Mouse (Mus musculus): ENCODE measurements around the gene Ahnak. TPM values are rescaled to one million over a fixed set of nuclear protein-coding genes. Genes with fewer than 3 reads are reported as not detected.
"Not testable (repeated sequence)": the region's sequence is repeated elsewhere in the genome, so short reads cannot be mapped to it uniquely, and the experiment has no call there.

The Ahnak gene
- polyA plus RNA-seq, 1 experiment, result 126 TPM

GRCm38 (mm10) chr19:9040649-9041048 lies 51.6 kb downstream of the Ahnak start:
- DNase-seq (ENCODE audit: low spot score), result no peak

GRCm38 (mm10) chr19:9041074-9041473 lies 52.0 kb downstream of the Ahnak start:
- no peak for DNase-seq (ENCODE audit: low spot score)

DNA sequence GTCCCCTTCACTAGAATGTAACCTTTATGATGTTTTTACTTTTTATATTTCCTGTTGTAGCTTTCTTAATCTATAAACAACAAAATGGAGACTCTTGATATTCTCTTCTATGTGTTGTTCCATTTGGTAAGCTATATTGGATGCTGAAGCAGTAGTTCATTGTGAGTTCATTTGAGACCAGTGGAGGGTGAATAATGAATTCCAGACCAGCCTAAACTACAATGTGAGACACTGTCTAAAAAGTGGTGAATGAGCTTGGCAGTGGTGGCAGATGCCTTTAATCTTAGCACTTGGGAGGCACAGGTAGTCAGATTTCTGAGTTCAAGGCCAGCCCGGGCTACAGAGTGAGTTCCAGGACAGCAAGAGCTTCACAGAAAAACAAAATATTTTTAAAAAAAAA lies 54.0 kb downstream of the Ahnak start:
- DNase-seq (ENCODE audit: low spot score), result no peak

DNA sequence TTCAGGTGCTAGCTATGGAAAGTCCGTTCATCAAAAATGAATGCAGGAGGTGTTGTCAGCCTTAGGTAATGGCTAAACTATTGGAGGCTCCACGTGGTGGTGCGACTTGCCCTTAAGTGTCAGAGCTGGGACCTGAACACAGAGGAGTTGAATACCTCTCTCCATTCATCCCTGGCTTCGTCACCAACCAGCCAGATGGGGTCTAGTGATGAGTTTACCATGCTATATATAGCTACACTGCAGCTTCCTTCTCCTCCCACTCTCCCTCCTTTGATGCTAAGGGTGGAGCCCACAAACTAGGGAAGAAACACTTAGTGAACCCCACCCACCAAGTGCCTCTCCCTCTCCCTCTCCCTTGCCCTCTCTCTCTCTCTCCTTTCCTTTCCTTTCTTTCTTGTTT lies 55.2 kb downstream of the Ahnak start:
- no peak for DNase-seq (ENCODE audit: low spot score)

- no peak for DNase-seq (ENCODE audit: low spot score)
These were observed 58.3 kb downstream of the Ahnak start for GRCm38 (mm10) chr19:9047207-9047945.

DNA sequence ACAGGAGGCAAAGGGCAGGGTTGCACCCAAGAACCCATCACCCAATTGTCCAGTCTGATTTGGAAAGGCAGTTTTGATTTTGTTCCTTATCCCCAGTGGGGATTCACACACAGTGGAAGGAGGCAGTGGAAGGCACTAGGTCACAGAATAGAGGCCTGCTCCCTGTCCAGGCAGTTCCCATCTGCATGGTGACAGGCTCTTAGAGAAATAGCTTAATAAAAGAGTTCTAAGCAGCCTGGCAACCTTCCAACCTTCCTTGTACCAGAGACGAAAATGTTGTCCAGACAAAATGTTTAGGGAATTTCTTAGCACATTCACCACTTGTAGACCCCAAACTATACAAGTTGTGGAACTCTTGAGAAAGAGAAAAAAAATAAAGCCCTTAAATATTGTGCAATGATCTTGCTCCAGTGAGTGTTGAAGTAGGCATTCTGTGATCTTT lies 58.9 kb downstream of the Ahnak start:
- no peak for DNase-seq (ENCODE audit: low spot score)

DNA sequence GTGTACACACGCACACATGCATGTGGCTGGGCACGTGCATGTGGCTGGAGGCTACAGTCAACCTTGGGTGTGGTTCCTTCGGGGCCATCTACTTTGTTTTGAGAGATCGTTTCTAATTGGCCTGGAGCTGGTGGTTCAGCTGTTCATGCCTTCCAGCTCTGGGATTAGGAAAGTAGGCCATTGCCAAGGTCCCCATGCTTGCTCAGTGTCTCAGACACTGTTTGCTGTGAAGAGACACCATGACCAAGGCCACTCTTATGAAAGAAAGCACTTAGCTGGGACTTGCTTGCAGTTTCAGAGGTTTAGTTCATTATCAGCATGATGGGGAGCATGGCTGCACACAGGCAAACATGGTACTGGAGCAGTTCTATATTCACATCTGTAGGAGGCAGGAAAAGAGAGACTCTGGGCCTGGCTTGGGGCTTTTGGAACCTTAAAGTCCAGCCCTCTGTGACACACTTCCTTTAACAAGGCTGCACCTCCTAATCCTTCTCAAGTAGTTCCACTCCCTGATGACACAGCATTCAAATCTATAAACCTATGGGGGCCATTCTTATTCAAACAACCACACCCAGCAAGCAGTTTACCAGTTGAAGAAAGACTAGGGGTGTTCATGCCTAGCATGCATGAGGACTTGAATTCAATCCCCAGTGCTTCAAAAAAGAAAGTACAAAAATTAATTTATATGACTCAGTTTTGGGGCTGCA lies 60.0 kb downstream of the Ahnak start:
- DNase-seq (ENCODE audit: low spot score), result no peak

DNA sequence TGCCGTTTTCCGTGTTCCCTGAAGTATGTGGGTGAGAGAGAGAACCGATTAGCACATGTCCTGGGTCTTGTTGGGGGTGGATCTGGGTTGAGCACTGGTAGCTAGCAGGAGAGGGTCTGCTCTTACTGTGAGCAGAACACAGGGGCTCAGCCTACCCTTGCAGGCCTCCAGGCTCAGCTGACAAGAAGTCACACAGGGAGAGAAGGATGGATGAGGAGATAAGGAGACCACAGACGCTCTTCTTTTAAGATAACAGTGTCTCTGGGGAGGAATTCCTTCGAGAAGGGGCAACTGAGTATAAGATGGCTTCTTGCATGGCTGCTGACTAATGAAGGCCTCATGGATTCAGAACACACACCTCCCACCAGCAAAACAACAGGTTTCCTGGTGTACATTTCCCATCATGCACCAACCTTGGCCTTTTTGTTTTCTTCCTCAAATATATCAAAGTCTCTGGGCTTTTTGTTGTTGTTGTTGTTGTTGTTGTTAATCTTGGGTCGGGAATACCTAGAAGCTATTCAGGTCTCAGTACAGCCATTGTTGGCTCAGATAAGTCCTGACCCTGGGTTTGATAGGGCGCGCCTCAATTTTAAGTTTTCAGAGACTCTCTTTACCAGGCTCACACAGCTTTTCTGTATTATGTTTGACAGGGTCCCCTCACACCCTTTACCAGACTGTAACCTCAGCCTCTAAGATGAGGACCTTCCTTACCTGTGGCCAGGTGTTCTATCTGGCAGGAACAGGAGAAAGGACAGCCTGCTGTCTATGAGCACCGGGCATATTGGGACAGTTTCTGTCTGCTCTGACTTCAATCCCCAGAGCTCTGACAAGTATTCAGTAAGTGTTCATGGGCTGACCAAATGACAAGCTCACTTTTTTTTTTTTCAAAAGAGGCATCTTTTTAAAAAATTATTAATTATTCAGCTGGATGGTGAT lies 61.5 kb downstream of the Ahnak start:
- DNase-seq (ENCODE audit: low spot score), result no peak

GRCm38 (mm10) chr19:9051985-9052384 lies 62.9 kb downstream of the Ahnak start:
- DNase-seq (ENCODE audit: low spot score), result not testable (repeated sequence)

GRCm38 (mm10) chr19:9052803-9053431 lies 63.8 kb downstream of the Ahnak start:
- no peak for DNase-seq (ENCODE audit: low spot score)

- no peak for DNase-seq (ENCODE audit: low spot score)
These were observed 66.1 kb downstream of the Ahnak start for GRCm38 (mm10) chr19:9055153-9055552.

DNA sequence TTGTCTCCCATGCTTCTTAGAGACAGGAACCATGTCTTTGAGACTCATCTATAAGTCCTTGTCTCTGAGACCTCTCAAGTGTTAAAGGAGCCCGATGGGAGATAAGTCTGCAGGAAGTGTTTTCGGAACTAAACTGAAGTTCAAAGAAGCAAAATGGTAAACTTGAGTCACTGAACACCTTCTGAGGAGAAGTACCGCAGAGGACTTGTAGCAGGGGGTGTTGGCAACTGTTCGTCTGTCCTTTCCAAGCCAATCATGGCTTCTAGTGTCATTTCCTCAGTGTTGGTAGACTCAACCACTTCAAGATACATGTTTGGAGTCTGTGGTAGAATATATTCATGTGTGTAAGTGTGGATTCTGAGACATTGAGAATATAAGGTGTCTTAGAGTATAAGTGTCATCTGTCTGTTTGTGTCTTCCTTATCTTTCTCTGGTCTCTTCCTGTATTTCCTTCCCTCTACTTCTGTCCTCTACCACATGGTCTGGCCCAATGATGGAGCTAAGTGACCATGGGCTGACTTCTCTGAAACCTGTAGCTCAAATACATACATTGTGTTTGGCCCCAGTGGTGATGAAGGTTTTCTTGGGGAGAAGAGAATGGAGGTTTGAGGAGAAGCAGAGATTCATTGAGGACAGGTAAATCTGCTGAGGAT lies 66.7 kb downstream of the Ahnak start:
- DNase-seq (ENCODE audit: low spot score), result no peak

DNA sequence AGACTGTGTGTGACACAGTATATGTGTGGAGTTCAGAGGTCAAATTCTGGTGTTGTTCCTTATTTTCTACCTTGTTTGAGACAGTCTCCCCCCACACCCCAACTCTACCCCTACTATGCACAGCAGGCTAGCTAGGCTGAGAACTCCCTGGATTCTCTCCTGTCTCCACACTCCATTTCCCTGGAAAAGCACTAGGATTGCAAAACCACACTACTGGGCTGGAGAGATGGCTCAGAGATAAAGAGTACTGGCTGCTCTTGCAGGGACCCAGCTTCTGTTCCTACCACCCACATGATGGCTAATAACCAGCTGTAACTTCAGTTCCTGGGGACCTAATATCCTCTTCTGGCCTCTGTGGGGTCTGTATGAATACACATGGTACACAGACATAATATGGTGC lies 68.6 kb downstream of the Ahnak start:
- DNase-seq (ENCODE audit: low spot score), result no peak

DNA sequence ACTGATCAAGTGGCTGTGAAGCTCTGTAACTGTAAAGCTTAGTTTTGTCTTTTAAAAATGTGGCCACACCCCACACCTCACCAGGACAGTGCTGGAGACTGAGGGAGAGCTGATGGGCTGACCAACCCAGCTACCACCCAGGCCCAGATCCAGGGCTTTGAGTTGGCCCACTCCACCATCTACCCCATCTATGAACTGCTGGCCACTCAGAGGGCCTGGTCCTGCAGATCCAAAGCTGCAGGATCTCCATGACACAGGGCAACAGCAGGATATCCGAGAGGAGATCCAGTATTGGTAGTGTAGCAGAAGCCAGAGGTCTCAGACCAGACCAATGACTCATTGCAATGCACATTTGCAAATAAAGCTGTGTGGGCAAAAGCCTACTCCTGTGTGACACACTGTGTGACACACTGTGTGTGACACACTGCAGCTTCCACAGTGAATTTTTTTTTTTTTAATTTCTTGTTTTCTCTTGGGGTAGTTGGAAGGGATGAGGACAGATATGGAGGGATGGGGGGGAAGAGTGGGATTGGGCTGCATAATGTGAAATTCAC lies 69.3 kb downstream of the Ahnak start:
- DNase-seq (ENCODE audit: low spot score), result no peak

DNA sequence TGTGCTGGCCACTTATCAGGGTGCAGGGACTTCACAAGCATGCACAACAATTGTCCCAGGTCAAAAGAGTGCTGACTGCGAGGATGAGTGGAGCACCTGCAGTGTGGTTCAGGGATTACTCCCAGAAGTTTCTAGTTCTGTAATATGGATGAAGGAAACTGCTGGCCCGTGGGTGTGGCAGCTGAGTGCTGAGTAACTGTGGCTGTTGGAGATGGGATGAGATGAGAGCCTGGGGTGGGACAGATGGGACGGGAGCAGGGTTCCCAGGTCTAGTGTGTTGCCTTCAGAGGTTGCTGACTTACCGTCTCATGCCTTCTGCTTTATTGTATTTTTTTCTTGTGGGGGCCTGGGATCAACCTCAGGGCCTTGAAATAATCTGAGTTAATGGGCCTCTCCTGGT lies 69.9 kb downstream of the Ahnak start:
- no peak for DNase-seq (ENCODE audit: low spot score)

- DNase-seq (ENCODE audit: low spot score), result no peak
These were observed 70.3 kb downstream of the Ahnak start for GRCm38 (mm10) chr19:9059391-9059790.

- no peak for DNase-seq (ENCODE audit: low spot score)
These were observed 71.0 kb downstream of the Ahnak start for GRCm38 (mm10) chr19:9060103-9060502.

DNA sequence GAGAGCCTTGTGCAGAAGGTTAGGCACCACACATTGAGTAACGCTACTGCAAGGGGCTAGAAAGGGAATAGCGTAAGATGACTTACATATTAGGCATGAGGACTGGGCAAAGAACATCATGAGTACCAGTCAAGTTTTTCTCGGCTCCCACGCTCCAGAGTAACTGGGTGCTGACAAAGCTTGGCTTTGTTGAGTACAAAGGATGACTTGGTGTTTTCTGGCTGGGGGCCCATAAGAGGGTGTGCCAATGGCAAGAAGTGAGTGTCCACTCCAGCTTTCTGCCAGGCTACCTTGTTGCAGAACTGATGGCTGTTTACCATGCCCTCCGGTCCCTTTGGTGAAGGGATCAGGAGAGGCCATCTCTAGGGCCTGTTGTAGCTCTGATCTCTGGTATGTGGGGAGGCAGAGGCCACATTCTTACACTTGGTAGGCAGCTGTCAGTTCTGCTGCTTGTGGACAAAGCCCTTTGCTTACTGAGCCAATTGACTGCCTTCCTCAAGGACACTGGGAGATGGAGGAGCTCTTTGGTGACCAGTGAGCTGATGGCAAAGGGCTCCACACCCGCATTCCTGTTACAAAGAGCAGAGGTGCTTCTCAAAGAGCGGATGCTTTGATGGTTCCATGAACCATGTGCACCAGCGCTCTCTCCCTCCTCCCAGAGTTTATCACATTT lies 72.3 kb downstream of the Ahnak start:
- DNase-seq (ENCODE audit: low spot score), result no peak

DNA sequence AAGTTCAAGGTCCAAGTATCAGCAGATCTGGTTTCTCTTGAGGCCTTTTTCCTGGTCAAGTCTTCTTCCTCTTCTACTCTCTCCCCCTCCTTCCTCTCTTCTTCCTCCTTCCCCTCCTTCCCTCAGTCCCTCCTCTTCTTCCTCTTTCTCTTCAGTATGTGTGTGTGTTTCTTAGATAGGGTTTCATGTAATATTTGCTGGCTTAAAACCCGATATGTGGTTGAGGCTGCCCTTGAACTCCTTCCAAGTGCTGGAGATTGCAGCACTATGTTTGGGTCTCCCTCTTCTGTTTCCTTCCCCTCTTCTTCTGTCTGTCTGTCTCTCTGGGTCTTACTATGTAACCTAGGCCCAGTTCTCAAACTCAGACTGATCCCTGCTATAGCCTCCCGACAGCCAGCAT lies 73.7 kb downstream of the Ahnak start:
- DNase-seq (ENCODE audit: low spot score), result no peak

DNA sequence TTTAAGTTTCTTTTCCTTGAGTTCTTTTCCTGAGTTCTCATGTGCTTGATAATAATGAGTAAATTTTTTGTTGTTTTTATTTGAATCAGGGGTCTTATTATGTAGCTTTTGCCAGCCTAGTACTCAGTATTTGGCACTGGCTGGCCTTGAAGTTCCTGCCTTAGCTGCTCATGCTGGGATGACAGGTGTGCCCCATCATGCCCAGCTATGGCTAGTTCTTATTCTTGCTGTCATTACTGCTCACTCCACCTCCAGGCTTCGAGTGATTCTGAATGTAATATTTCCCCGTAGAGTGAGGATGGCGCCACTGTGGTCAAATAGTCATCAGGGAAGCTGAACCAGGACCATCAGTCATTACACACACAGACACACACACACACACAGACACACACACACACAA lies 74.7 kb downstream of the Ahnak start:
- DNase-seq (ENCODE audit: low spot score), result no peak

Measured in urinary bladder, adult 2 months (tissue).